Mouse (Mus musculus): ENCODE results near the gene Vmn2r42.
"Not testable (repeated sequence)": the region's sequence is repeated elsewhere in the genome, so short reads cannot be mapped to it uniquely, and the experiment has no call there.

The Vmn2r42 gene

DNA sequence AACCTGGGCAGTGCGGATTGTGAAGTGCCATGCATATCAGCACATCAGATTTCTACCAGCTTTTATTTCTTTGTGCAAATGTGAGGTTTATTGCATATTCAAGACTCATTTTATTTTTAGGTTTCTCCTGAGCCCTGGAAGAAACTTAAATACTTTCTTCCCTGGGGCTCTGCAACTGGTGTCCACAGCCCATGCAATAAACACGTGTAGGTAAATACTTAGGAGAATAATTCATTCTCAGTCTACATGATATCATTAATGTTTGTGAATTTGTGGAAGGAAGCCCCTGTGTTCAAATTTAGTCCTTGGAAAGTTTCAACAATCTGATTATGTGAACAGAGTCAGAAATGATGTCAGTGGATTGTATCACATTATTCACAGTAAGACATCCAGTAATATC lies at the start of gene Vmn2r42:
TSS of gene Vmn2r42 (minus strand) at position 101 of the 400 bp plus-strand sequence.
- DNase-seq (ENCODE audit: low spot score in 2 of 2): not testable (repeated sequence)

DNA sequence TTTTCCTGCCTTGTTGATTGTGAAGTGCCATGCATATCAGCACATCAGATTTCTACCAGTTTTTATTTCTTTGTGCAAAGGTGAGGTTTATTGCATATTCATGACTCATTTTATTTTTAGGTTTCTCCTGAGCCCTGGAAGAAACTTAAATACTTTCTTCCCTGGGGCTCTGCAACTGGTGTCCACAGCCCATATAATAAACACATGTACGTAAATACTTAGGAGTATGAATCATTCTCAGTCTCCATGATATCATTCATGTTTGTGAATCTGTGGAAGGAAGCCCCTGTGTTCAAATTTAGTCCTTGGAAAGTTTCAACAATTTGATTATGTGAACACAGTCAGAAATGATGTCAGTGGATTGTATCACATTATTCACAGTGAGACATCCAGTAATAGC lies 38.6 kb downstream of the Vmn2r42 start, which contains the start of gene Vmn2r41:
TSS of gene Vmn2r41 (minus strand) at position 101 of the 400 bp plus-strand sequence.
- DNase-seq (ENCODE audit: low spot score in 2 of 2): not testable (repeated sequence)

All from spleen, postnatal 36 days (tissue).